ENCODE assay signal across 8 mouse cellular contexts in the genomic region with DNA sequence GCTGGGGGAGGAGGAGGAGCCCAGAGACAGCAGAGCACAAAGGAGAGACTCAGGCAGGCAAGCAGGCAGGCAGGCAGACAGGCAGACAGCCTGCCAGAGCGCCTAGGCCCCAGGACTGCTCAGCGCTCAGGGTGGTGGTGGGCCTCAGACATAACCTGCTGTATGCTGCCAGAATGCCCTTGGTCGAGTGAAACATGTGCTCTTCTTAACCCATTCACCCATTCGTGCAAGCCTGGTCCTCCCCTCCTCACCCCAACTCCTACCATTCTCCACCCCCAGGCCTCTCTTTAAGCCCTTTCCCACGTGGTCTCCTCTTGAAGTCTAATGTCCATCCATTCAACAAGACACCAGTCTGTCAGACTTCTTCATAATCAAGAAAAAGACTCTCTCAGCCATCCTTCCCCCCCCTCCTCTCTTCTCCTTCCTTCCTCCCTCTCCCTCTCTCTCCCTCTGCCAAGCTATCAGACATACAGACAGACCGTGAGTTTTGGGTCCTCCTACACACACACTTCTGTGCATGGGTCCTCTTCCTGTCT. TPM values are rescaled to one million over a fixed set of nuclear protein-coding genes. Genes with fewer than 3 reads are reported as not detected.
DNase-seq lines count a peak whose midpoint lies in the region; ATAC-seq lines count a peak whose summit lies in the region.

No protein-coding gene starts in this region.

- no peaks in the 10 kb centered on the region for H3K9me3 ChIP-seq in stomach, embryonic 14.5 days (ENCODE audit: control insufficient read depth, low read depth, low read length)

- H3K4me2 ChIP-seq in stomach, embryonic 14.5 days (replicated peaks; ENCODE audit: low read depth, low read length), result peak overlapping the region; percentile 82

- peak overlapping the region; percentile 26; the same call in 1 of the 2 replicates for H3K9ac ChIP-seq in stomach, embryonic 14.5 days (replicated peaks; ENCODE audit: low read depth, low read length)

- ATAC-seq in stomach, embryonic 14.5 days (ENCODE audit: insufficient number of reproducible peaks, insufficient read depth, low FRiP score, low read depth), result no peak

- intact Hi-C loops in heart, postnatal 14 days (cut with DNase I), result no loop called here

- H3K4me3 ChIP-seq in stomach, embryonic 14.5 days (ENCODE audit: low read depth, low read length), result peak overlapping the region; percentile 27

- 5% methylated on average over 6 of the region's 6 CpGs for WGBS in stomach, embryonic 14.5 days

- peak; percentile 45 to 50 for DNase-seq in heart, adult 18-20 months
- DNase-seq in heart, postnatal 14 days, result no peak
- peak; percentile 88 for DNase-seq in brain, adult 2 months (ENCODE audit: low read depth, low spot score)
- peak; percentile 62 for DNase-seq in forelimb bud, embryonic 11.5 days (ENCODE audit: low read depth, low spot score)
- peak; percentile 37 to 59 for DNase-seq in kidney, postnatal 4 days
- peak; percentile 29 to 51 for DNase-seq in lung, postnatal 4 days
- no peak for DNase-seq in gastrocnemius, adult 8-10 months (ENCODE audit: low spot score in 2 of 2)

- peaks cover 57% of the 10 kb centered on the region for H3K4me1 ChIP-seq in stomach, embryonic 14.5 days (ENCODE audit: control insufficient read depth, insufficient read depth, low read length)

- no peaks in the 10 kb centered on the region for H3K27me3 ChIP-seq in stomach, embryonic 14.5 days (ENCODE audit: control insufficient read depth, insufficient read depth, low read length)

- no peaks in the 10 kb centered on the region for H3K36me3 ChIP-seq in stomach, embryonic 14.5 days (ENCODE audit: control insufficient read depth, insufficient read depth, low read length)

- H3K27ac ChIP-seq in stomach, embryonic 14.5 days (ENCODE audit: low read length), result peak overlapping the region; percentile 92

RNA-seq across cellular contexts. Expression of a gene that starts 2.1 kb away (rescaled TPM):
- total RNA-seq in heart, adult 18-20 months (2021), result 10 to 100 TPM; 14.2 to 14.9 TPM
- 10 to 100 TPM; 13.8 to 14.1 TPM for total RNA-seq in heart, postnatal 14 days (2021)
- 45.9 and 49.4 TPM in 2 replicates for polyA plus RNA-seq in stomach, embryonic 14.5 days (2014; fragmentation: Nextera tagmentation; extraction: Ambion mirVana)
- 10 to 100 TPM; 13.0 to 22.8 (median 14.7) TPM for total RNA-seq in gastrocnemius, adult 8-10 months (2022)

RNA-seq across cellular contexts. Expression of a gene that starts 2.5 kb away (rescaled TPM):
- 10 to 100 TPM; 35.2 to 37.3 TPM for total RNA-seq in heart, adult 18-20 months (2021)
- 10 to 100 TPM; 54.4 to 61.0 TPM for total RNA-seq in heart, postnatal 14 days (2021)
- polyA plus RNA-seq in stomach, embryonic 14.5 days (2014; fragmentation: Nextera tagmentation; extraction: Ambion mirVana), result 75.9 and 78.9 TPM in 2 replicates
- total RNA-seq in gastrocnemius, adult 8-10 months (2022), result 10 to 100 TPM; 13.3 to 19.7 (median 17.0) TPM

RNA-seq across cellular contexts. Expression of a gene that starts 33.1 kb away (rescaled TPM):
- total RNA-seq in heart, adult 18-20 months (2021), result 10 to 100 TPM; 17.9 to 19.1 TPM
- 10 to 100 TPM; 16.4 to 17.2 TPM for total RNA-seq in heart, postnatal 14 days (2021)
- polyA plus RNA-seq in stomach, embryonic 14.5 days (2014; fragmentation: Nextera tagmentation; extraction: Ambion mirVana), result 79.7 and 92.8 TPM in 2 replicates
- total RNA-seq in gastrocnemius, adult 8-10 months (2022), result 10 to 100 TPM; 17.4 to 21.4 (median 20.1) TPM

RNA-seq across cellular contexts. Expression of a gene that starts 39.2 kb away (rescaled TPM):
- total RNA-seq in heart, adult 18-20 months (2021), result 1 to 10 TPM; 5.0 to 5.1 TPM
- total RNA-seq in heart, postnatal 14 days (2021), result 1 to 10 TPM; 6.3 to 6.5 TPM
- 4.1 and 4.2 TPM in 2 replicates for polyA plus RNA-seq in stomach, embryonic 14.5 days (2014; fragmentation: Nextera tagmentation; extraction: Ambion mirVana)
- total RNA-seq in gastrocnemius, adult 8-10 months (2022), result 1 to 10 TPM; 3.4 to 5.1 (median 4.1) TPM

RNA-seq across cellular contexts. Expression of a gene that starts 44.3 kb away (rescaled TPM):
- 10 to 100 TPM; 16.2 to 17.2 TPM for total RNA-seq in heart, adult 18-20 months (2021)
- total RNA-seq in heart, postnatal 14 days (2021), result 10 to 100 TPM; 12.9 to 16.5 TPM
- polyA plus RNA-seq in stomach, embryonic 14.5 days (2014; fragmentation: Nextera tagmentation; extraction: Ambion mirVana), result 18.5 and 21.0 TPM in 2 replicates
- total RNA-seq in gastrocnemius, adult 8-10 months (2022), result 10 to 100 TPM; 11.2 to 12.5 (median 12.1) TPM

Comparison
In these comparisons a context has a peak if more than half of its experiments do, and no peak if none do; other contexts are left out.
1. DNase-seq: peak in heart, adult 18-20 months (2 of 2), brain, adult 2 months (single experiment), forelimb bud, embryonic 11.5 days (single experiment), kidney, postnatal 4 days (2 of 2) and lung, postnatal 4 days (2 of 2); none in heart, postnatal 14 days (0 of 2) and gastrocnemius, adult 8-10 months (0 of 2).